Mouse (Mus musculus): ENCODE measurements around the gene Rasef. TPM values are rescaled to one million over a fixed set of nuclear protein-coding genes. Genes with fewer than 3 reads are reported as not detected.

The Rasef gene
- polyA plus RNA-seq, 1 experiment: 0.61 TPM

GRCm38 (mm10) chr4:73775266-73775665, 15.5 kb downstream of the Rasef start:
- Histone ChIP-seq H3K4me1 (ENCODE audit: control insufficient read depth, insufficient read depth, low read length) (no peaks in the 10 kb centered on the region), H3K27ac (ENCODE audit: insufficient read depth, low read depth, low read length) (no peak overlapping the region), H3K27me3 (replicated peaks; ENCODE audit: control insufficient read depth, insufficient read depth, low read length) (no peaks in the 10 kb centered on the region), H3K4me3 (ENCODE audit: insufficient read depth, low read depth, low read length) (no peak overlapping the region), H3K36me3 (ENCODE audit: control insufficient read depth, insufficient read depth, low read length) (no peaks in the 10 kb centered on the region)
- no peak for DNase-seq
- TF ChIP-seq CTCF (conservative IDR thresholded peaks at IDR 0.05; ENCODE audit: insufficient read depth, insufficient read length, low read depth, low read length) (no peak), POLR2A (IDR thresholded peaks at IDR 0.05; ENCODE audit: low read depth, low read length) (no peak)
- WGBS: 73% methylated on average over 2 of the region's 2 CpGs

GRCm38 (mm10) chr4:73773831-73774810, 16.7 kb downstream of the Rasef start:
- Histone ChIP-seq H3K4me1 (ENCODE audit: control insufficient read depth, insufficient read depth, low read length) (no peaks in the 10 kb centered on the region), H3K27me3 (replicated peaks; ENCODE audit: control insufficient read depth, insufficient read depth, low read length) (no peaks in the 10 kb centered on the region), H3K4me3 (ENCODE audit: insufficient read depth, low read depth, low read length) (no peak overlapping the region), H3K27ac (ENCODE audit: insufficient read depth, low read depth, low read length) (no peak overlapping the region), H3K36me3 (ENCODE audit: control insufficient read depth, insufficient read depth, low read length) (no peaks in the 10 kb centered on the region)
- 42% methylated on average over 5 of the region's 5 CpGs for WGBS
- no peak for DNase-seq
- TF ChIP-seq POLR2A (IDR thresholded peaks at IDR 0.05; ENCODE audit: low read depth, low read length) (no peak), CTCF (conservative IDR thresholded peaks at IDR 0.05; ENCODE audit: insufficient read depth, insufficient read length, low read depth, low read length) (no peak)

- Histone ChIP-seq H3K27me3 (replicated peaks; ENCODE audit: control insufficient read depth, insufficient read depth, low read length) (no peaks in the 10 kb centered on the region), H3K36me3 (ENCODE audit: control insufficient read depth, insufficient read depth, low read length) (no peaks in the 10 kb centered on the region), H3K27ac (ENCODE audit: insufficient read depth, low read depth, low read length) (no peak overlapping the region), H3K4me1 (ENCODE audit: control insufficient read depth, insufficient read depth, low read length) (no peaks in the 10 kb centered on the region), H3K4me3 (ENCODE audit: insufficient read depth, low read depth, low read length) (no peak overlapping the region)
- TF ChIP-seq CTCF (conservative IDR thresholded peaks at IDR 0.05; ENCODE audit: insufficient read depth, insufficient read length, low read depth, low read length): no peak
- TF ChIP-seq POLR2A (IDR thresholded peaks at IDR 0.05; ENCODE audit: low read depth, low read length): no peak
- no peak for DNase-seq
These were observed 18.8 kb downstream of the Rasef start for GRCm38 (mm10) chr4:73772028-73772427.

- H3K36me3 ChIP-seq (ENCODE audit: control insufficient read depth, insufficient read depth, low read length): no peaks in the 10 kb centered on the region
- TF ChIP-seq POLR2A (IDR thresholded peaks at IDR 0.05; ENCODE audit: low read depth, low read length) (no peak), CTCF (conservative IDR thresholded peaks at IDR 0.05; ENCODE audit: insufficient read depth, insufficient read length, low read depth, low read length) (no peak)
- no peak overlapping the region for H3K4me3 ChIP-seq (ENCODE audit: insufficient read depth, low read depth, low read length)
- H3K27me3 ChIP-seq (replicated peaks; ENCODE audit: control insufficient read depth, insufficient read depth, low read length): no peaks in the 10 kb centered on the region
- H3K4me1 ChIP-seq (ENCODE audit: control insufficient read depth, insufficient read depth, low read length): no peaks in the 10 kb centered on the region
- no peak for DNase-seq
- no peak overlapping the region for H3K27ac ChIP-seq (ENCODE audit: insufficient read depth, low read depth, low read length)
These were observed 20.2 kb downstream of the Rasef start for GRCm38 (mm10) chr4:73770592-73770991.

GRCm38 (mm10) chr4:73768156-73768555, 22.6 kb downstream of the Rasef start:
- TF ChIP-seq POLR2A (IDR thresholded peaks at IDR 0.05; ENCODE audit: low read depth, low read length): no peak
- TF ChIP-seq CTCF (conservative IDR thresholded peaks at IDR 0.05; ENCODE audit: insufficient read depth, insufficient read length, low read depth, low read length): no peak
- WGBS: 84% methylated on average over 3 of the region's 3 CpGs
- DNase-seq: no peak
- Histone ChIP-seq H3K27me3 (replicated peaks; ENCODE audit: control insufficient read depth, insufficient read depth, low read length) (no peaks in the 10 kb centered on the region), H3K4me3 (ENCODE audit: insufficient read depth, low read depth, low read length) (no peak overlapping the region), H3K27ac (ENCODE audit: insufficient read depth, low read depth, low read length) (no peak overlapping the region), H3K36me3 (ENCODE audit: control insufficient read depth, insufficient read depth, low read length) (no peaks in the 10 kb centered on the region), H3K4me1 (ENCODE audit: control insufficient read depth, insufficient read depth, low read length) (no peaks in the 10 kb centered on the region)

- H3K36me3 ChIP-seq (ENCODE audit: control insufficient read depth, insufficient read depth, low read length): no peaks in the 10 kb centered on the region
- no peaks in the 10 kb centered on the region for H3K4me1 ChIP-seq (ENCODE audit: control insufficient read depth, insufficient read depth, low read length)
- H3K27ac ChIP-seq (ENCODE audit: insufficient read depth, low read depth, low read length): no peak overlapping the region
- 85% methylated on average over 5 of the region's 5 CpGs for WGBS
- H3K4me3 ChIP-seq (ENCODE audit: insufficient read depth, low read depth, low read length): no peak overlapping the region
- H3K27me3 ChIP-seq (replicated peaks; ENCODE audit: control insufficient read depth, insufficient read depth, low read length): no peaks in the 10 kb centered on the region
- no peak for DNase-seq
- TF ChIP-seq POLR2A (IDR thresholded peaks at IDR 0.05; ENCODE audit: low read depth, low read length) (no peak), CTCF (conservative IDR thresholded peaks at IDR 0.05; ENCODE audit: insufficient read depth, insufficient read length, low read depth, low read length) (no peak)
These were observed 42.6 kb downstream of the Rasef start for GRCm38 (mm10) chr4:73748219-73748618.

- Histone ChIP-seq H3K4me3 (ENCODE audit: insufficient read depth, low read depth, low read length) (no peak overlapping the region), H3K36me3 (ENCODE audit: control insufficient read depth, insufficient read depth, low read length) (no peaks in the 10 kb centered on the region), H3K27me3 (replicated peaks; ENCODE audit: control insufficient read depth, insufficient read depth, low read length) (no peaks in the 10 kb centered on the region), H3K4me1 (ENCODE audit: control insufficient read depth, insufficient read depth, low read length) (no peaks in the 10 kb centered on the region), H3K27ac (ENCODE audit: insufficient read depth, low read depth, low read length) (no peak overlapping the region)
- 85% methylated on average over 3 of the region's 3 CpGs for WGBS
- TF ChIP-seq CTCF (conservative IDR thresholded peaks at IDR 0.05; ENCODE audit: insufficient read depth, insufficient read length, low read depth, low read length): no peak
- TF ChIP-seq POLR2A (IDR thresholded peaks at IDR 0.05; ENCODE audit: low read depth, low read length): no peak
- DNase-seq: no peak
These were observed 51.4 kb downstream of the Rasef start for GRCm38 (mm10) chr4:73739439-73739838.
